Mouse (Mus musculus) adrenal gland, adult (tissue): ENCODE measurements around the gene Pfkfb4.

ENCODE experiments used
- DNase-seq, 2 experiments: peaks; one replicate each; pipeline ENCODE4 v3.0.0; 2022 to 2023; ENCODE audit warnings: low spot score in 1 of 2; ENCODE audit not compliant: inconsistent age in 2 of 2

Pfkfb4 gene

GRCm38 (mm10) chr9:108991428-108992084, at the start of gene Pfkfb4:
Gene Pfkfb4, plus strand, starts transcription at chr9:108991778.
- DNase-seq: peak; percentile 98 to 99

GRCm38 (mm10) chr9:108945111-108945510, 46.5 kb upstream of the Pfkfb4 start:
- no peak for DNase-seq

GRCm38 (mm10) chr9:108945608-108946007, 46.0 kb upstream of the Pfkfb4 start:
- DNase-seq: no peak

GRCm38 (mm10) chr9:108949231-108949966, 42.2 kb upstream of the Pfkfb4 start:
- DNase-seq: no peak

- no peak for DNase-seq
Measured at GRCm38 (mm10) chr9:108949967-108950728, 41.4 kb upstream of the Pfkfb4 start.

- peak in 1 of 2 experiments; percentile 54 for DNase-seq
Measured at GRCm38 (mm10) chr9:108953081-108953636, 38.4 kb upstream of the Pfkfb4 start, which contains the start of gene Col7a1. Gene Col7a1, plus strand, starts transcription at chr9:108953586.

- no peak for DNase-seq
Measured at GRCm38 (mm10) chr9:108955241-108955640, 36.3 kb upstream of the Pfkfb4 start.

- no peak for DNase-seq
Measured at GRCm38 (mm10) chr9:108955846-108956245, 35.7 kb upstream of the Pfkfb4 start.

GRCm38 (mm10) chr9:108963577-108963976, 28.0 kb upstream of the Pfkfb4 start:
- DNase-seq: no peak

- DNase-seq: no peak
Measured at GRCm38 (mm10) chr9:108964338-108964737, 27.2 kb upstream of the Pfkfb4 start.

GRCm38 (mm10) chr9:108970623-108971022, 21.0 kb upstream of the Pfkfb4 start:
- DNase-seq: no peak

GRCm38 (mm10) chr9:108976483-108976882, 15.1 kb upstream of the Pfkfb4 start:
- no peak for DNase-seq

GRCm38 (mm10) chr9:108977966-108978365, 13.6 kb upstream of the Pfkfb4 start:
- peak; percentile 70 to 75 for DNase-seq

- DNase-seq: peak; percentile 86 to 87
Measured at GRCm38 (mm10) chr9:108982498-108982897, 9.1 kb upstream of the Pfkfb4 start.

- DNase-seq: no peak
Measured at GRCm38 (mm10) chr9:108983209-108983608, 8.4 kb upstream of the Pfkfb4 start.

GRCm38 (mm10) chr9:108985710-108986109, 5.9 kb upstream of the Pfkfb4 start, which contains the start of gene Ucn2:
Gene Ucn2, plus strand, starts transcription at chr9:108986010.
- no peak for DNase-seq

GRCm38 (mm10) chr9:108987704-108988350, 3.8 kb upstream of the Pfkfb4 start:
- DNase-seq: peak; percentile 51 to 60

GRCm38 (mm10) chr9:108989802-108990461, 1.6 kb upstream of the Pfkfb4 start:
- DNase-seq: peak in 1 of 2 experiments; percentile 54

- peak; percentile 40 to 48 for DNase-seq
Measured at GRCm38 (mm10) chr9:108990462-108990820, 1.1 kb upstream of the Pfkfb4 start.

- DNase-seq: no peak
Measured at GRCm38 (mm10) chr9:108992085-108992469, 499 bp downstream of the Pfkfb4 start.
